Mouse (Mus musculus): ENCODE data around the gene Zfp462. TPM values are rescaled to one million over a fixed set of nuclear protein-coding genes. Genes with fewer than 3 reads are reported as not detected.

The Zfp462 gene
- polyA plus RNA-seq, 1 experiment from 2014 or later: 3.6 TPM

GRCm38 (mm10) chr4:55088153-55088552 lies 143.3 kb downstream of the Zfp462 start:
- H3K9me3 ChIP-seq (replicated peaks): no peaks in the 10 kb centered on the region
- peaks cover 8% of the 10 kb centered on the region for H3K4me1 ChIP-seq (replicated peaks)
- no peaks in the 10 kb centered on the region for H3K27me3 ChIP-seq (replicated peaks)
- peaks cover 8% of the 10 kb centered on the region; the same call in 1 of the 2 replicates for H3K36me3 ChIP-seq
- ATAC-seq (ENCODE audit: insufficient number of reproducible peaks, low FRiP score): no peak
- no peak overlapping the region for H3K9ac ChIP-seq
- no peak overlapping the region for H3K4me3 ChIP-seq
- WGBS: 79% methylated on average over 3 of the region's 3 CpGs
- H3K27ac ChIP-seq (ENCODE audit: poor library complexity, severe bottlenecking): no peak overlapping the region
- H3K4me2 ChIP-seq: no peak overlapping the region

- H3K4me2 ChIP-seq: no peak overlapping the region
- no peak for ATAC-seq (ENCODE audit: insufficient number of reproducible peaks, low FRiP score)
- no peak overlapping the region for H3K4me3 ChIP-seq
- H3K27ac ChIP-seq (ENCODE audit: poor library complexity, severe bottlenecking): no peak overlapping the region
- no peaks in the 10 kb centered on the region for H3K9me3 ChIP-seq (replicated peaks)
- H3K36me3 ChIP-seq: peaks cover 2% of the 10 kb centered on the region; the same call in 1 of the 2 replicates
- H3K4me1 ChIP-seq (replicated peaks): peaks cover 7% of the 10 kb centered on the region
- no peak overlapping the region for H3K9ac ChIP-seq
- no peaks in the 10 kb centered on the region for H3K27me3 ChIP-seq (replicated peaks)
- 53% methylated on average over 6 of the region's 6 CpGs for WGBS
Measured at GRCm38 (mm10) chr4:55088922-55089321, 144.1 kb downstream of the Zfp462 start.

- Histone ChIP-seq H3K4me2 (no peak overlapping the region), H3K4me3 (no peak overlapping the region), H3K36me3 (no peaks in the 10 kb centered on the region), H3K4me1 (replicated peaks) (peaks cover 19% of the 10 kb centered on the region), H3K9ac (no peak overlapping the region), H3K9me3 (replicated peaks) (no peaks in the 10 kb centered on the region), H3K27me3 (replicated peaks) (no peaks in the 10 kb centered on the region), H3K27ac (ENCODE audit: poor library complexity, severe bottlenecking) (no peak overlapping the region)
- WGBS: 39% methylated on average over 2 of the region's 2 CpGs
- ATAC-seq (ENCODE audit: insufficient number of reproducible peaks, low FRiP score): no peak
Measured at GRCm38 (mm10) chr4:55097157-55097556, 152.3 kb downstream of the Zfp462 start.

- Histone ChIP-seq H3K9me3 (replicated peaks) (no peaks in the 10 kb centered on the region), H3K4me3 (no peak overlapping the region)
Measured at GRCm38 (mm10) chr4:55098366-55098765, 153.5 kb downstream of the Zfp462 start.

GRCm38 (mm10) chr4:55100851-55101250 lies 156.0 kb downstream of the Zfp462 start:
- Histone ChIP-seq H3K27ac (ENCODE audit: poor library complexity, severe bottlenecking) (no peak overlapping the region), H3K4me3 (no peak overlapping the region), H3K36me3 (no peaks in the 10 kb centered on the region), H3K4me1 (replicated peaks) (peaks cover 19% of the 10 kb centered on the region), H3K9me3 (replicated peaks) (no peaks in the 10 kb centered on the region), H3K4me2 (no peak overlapping the region), H3K27me3 (replicated peaks) (no peaks in the 10 kb centered on the region), H3K9ac (no peak overlapping the region)
- WGBS: 45% methylated on average over 2 of the region's 2 CpGs
- no peak for ATAC-seq (ENCODE audit: insufficient number of reproducible peaks, low FRiP score)

More at GRCm38 (mm10) chr4:55098366-55098765, 153.5 kb downstream of the Zfp462 start:
- Histone ChIP-seq H3K4me2 (no peak overlapping the region), H3K36me3 (no peaks in the 10 kb centered on the region), H3K27me3 (replicated peaks) (no peaks in the 10 kb centered on the region), H3K4me1 (replicated peaks) (peaks cover 19% of the 10 kb centered on the region), H3K27ac (ENCODE audit: poor library complexity, severe bottlenecking) (no peak overlapping the region), H3K9ac (no peak overlapping the region)
- no peak for ATAC-seq (ENCODE audit: insufficient number of reproducible peaks, low FRiP score)
- WGBS: 55% methylated on average over 6 of the region's 6 CpGs

- ATAC-seq (ENCODE audit: insufficient number of reproducible peaks, low FRiP score): no peak
- no peaks in the 10 kb centered on the region for H3K36me3 ChIP-seq
- H3K4me3 ChIP-seq: no peak overlapping the region
- H3K4me1 ChIP-seq (replicated peaks): peaks cover 19% of the 10 kb centered on the region
- 76% methylated on average over 9 of the region's 9 CpGs for WGBS
- H3K27ac ChIP-seq (ENCODE audit: poor library complexity, severe bottlenecking): no peak overlapping the region
- H3K9ac ChIP-seq: no peak overlapping the region
- no peaks in the 10 kb centered on the region for H3K27me3 ChIP-seq (replicated peaks)
- no peak overlapping the region for H3K4me2 ChIP-seq
- no peaks in the 10 kb centered on the region for H3K9me3 ChIP-seq (replicated peaks)
Measured at GRCm38 (mm10) chr4:55101601-55102000, 156.8 kb downstream of the Zfp462 start.

GRCm38 (mm10) chr4:55102382-55102781 lies 157.5 kb downstream of the Zfp462 start:
- no peaks in the 10 kb centered on the region for H3K27me3 ChIP-seq (replicated peaks)
- no peak overlapping the region for H3K9ac ChIP-seq
- peaks cover 19% of the 10 kb centered on the region for H3K4me1 ChIP-seq (replicated peaks)

GRCm38 (mm10) chr4:55103575-55103974 lies 158.7 kb downstream of the Zfp462 start:
- no peaks in the 10 kb centered on the region for H3K27me3 ChIP-seq (replicated peaks)
- no peak for ATAC-seq (ENCODE audit: insufficient number of reproducible peaks, low FRiP score)
- H3K4me3 ChIP-seq: no peak overlapping the region

More at GRCm38 (mm10) chr4:55102382-55102781, 157.5 kb downstream of the Zfp462 start:
- H3K27ac ChIP-seq (ENCODE audit: poor library complexity, severe bottlenecking): no peak overlapping the region
- 88% methylated on average over 3 of the region's 3 CpGs for WGBS
- no peak overlapping the region for H3K4me2 ChIP-seq
- H3K9me3 ChIP-seq (replicated peaks): no peaks in the 10 kb centered on the region
- no peak for ATAC-seq (ENCODE audit: insufficient number of reproducible peaks, low FRiP score)
- no peaks in the 10 kb centered on the region for H3K36me3 ChIP-seq
- no peak overlapping the region for H3K4me3 ChIP-seq

GRCm38 (mm10) chr4:55117839-55118487 lies 173.1 kb downstream of the Zfp462 start:
- Histone ChIP-seq H3K27me3 (replicated peaks) (no peaks in the 10 kb centered on the region), H3K4me1 (replicated peaks) (0 out of 2 replicates have a peak, but pooled peaks cover 4% of the 10 kb centered on the region), H3K36me3 (no peaks in the 10 kb centered on the region), H3K4me2 (no peak overlapping the region), H3K9me3 (replicated peaks) (no peaks in the 10 kb centered on the region), H3K27ac (ENCODE audit: poor library complexity, severe bottlenecking) (no peak overlapping the region), H3K9ac (no peak overlapping the region), H3K4me3 (no peak overlapping the region)
- ATAC-seq (ENCODE audit: insufficient number of reproducible peaks, low FRiP score): no peak
- WGBS: 59% methylated on average over 10 of the region's 10 CpGs

More at GRCm38 (mm10) chr4:55103575-55103974, 158.7 kb downstream of the Zfp462 start:
- no peak overlapping the region for H3K9ac ChIP-seq
- H3K4me2 ChIP-seq: no peak overlapping the region
- no peak overlapping the region for H3K27ac ChIP-seq (ENCODE audit: poor library complexity, severe bottlenecking)
- H3K36me3 ChIP-seq: no peaks in the 10 kb centered on the region
- WGBS: 51% methylated on average over 3 of the region's 3 CpGs
- H3K9me3 ChIP-seq (replicated peaks): no peaks in the 10 kb centered on the region
- peaks cover 11% of the 10 kb centered on the region for H3K4me1 ChIP-seq (replicated peaks)

- Histone ChIP-seq H3K4me1 (replicated peaks) (peaks cover 15% of the 10 kb centered on the region), H3K4me2 (no peak overlapping the region), H3K27ac (ENCODE audit: poor library complexity, severe bottlenecking) (no peak overlapping the region), H3K4me3 (no peak overlapping the region), H3K9ac (no peak overlapping the region), H3K9me3 (replicated peaks) (no peaks in the 10 kb centered on the region), H3K36me3 (no peaks in the 10 kb centered on the region), H3K27me3 (replicated peaks) (no peaks in the 10 kb centered on the region)
- 71% methylated on average over 2 of the region's 2 CpGs for WGBS
- no peak for ATAC-seq (ENCODE audit: insufficient number of reproducible peaks, low FRiP score)
Measured at GRCm38 (mm10) chr4:55121126-55121525, 176.3 kb downstream of the Zfp462 start.

GRCm38 (mm10) chr4:55121952-55122351 lies 177.1 kb downstream of the Zfp462 start:
- Histone ChIP-seq H3K4me3 (no peak overlapping the region), H3K27ac (ENCODE audit: poor library complexity, severe bottlenecking) (no peak overlapping the region), H3K4me1 (replicated peaks) (peaks cover 15% of the 10 kb centered on the region), H3K36me3 (no peaks in the 10 kb centered on the region), H3K4me2 (no peak overlapping the region), H3K9ac (no peak overlapping the region), H3K27me3 (replicated peaks) (no peaks in the 10 kb centered on the region), H3K9me3 (replicated peaks) (no peaks in the 10 kb centered on the region)
- ATAC-seq (ENCODE audit: insufficient number of reproducible peaks, low FRiP score): no peak
- 47% methylated on average over 6 of the region's 6 CpGs for WGBS

- no peak for ATAC-seq (ENCODE audit: insufficient number of reproducible peaks, low FRiP score)
- Histone ChIP-seq H3K36me3 (no peaks in the 10 kb centered on the region), H3K9me3 (replicated peaks) (no peaks in the 10 kb centered on the region), H3K27ac (ENCODE audit: poor library complexity, severe bottlenecking) (no peak overlapping the region), H3K4me2 (no peak overlapping the region), H3K9ac (no peak overlapping the region), H3K4me1 (replicated peaks) (peaks cover 15% of the 10 kb centered on the region), H3K27me3 (replicated peaks) (no peaks in the 10 kb centered on the region), H3K4me3 (no peak overlapping the region)
- 89% methylated on average over 3 of the region's 3 CpGs for WGBS
Measured at GRCm38 (mm10) chr4:55124126-55124525, 179.3 kb downstream of the Zfp462 start.
